Mouse (Mus musculus) forebrain, embryonic 15.5 days (tissue): ENCODE results near the gene Teddm1b. TPM values are rescaled to one million over a fixed set of nuclear protein-coding genes. Genes with fewer than 3 reads are reported as not detected.
A peak's percentile ranks its signal among the peaks of the same experiment; 100 is the strongest.

Experiments
- microRNA-seq: library from miRNA; unstranded; fragments of <30 nt; microRNA quantifications from one replicate; pipeline ENCODE4, GENCODE M21; 2016
- polyA plus RNA-seq: library from polyadenylated mRNA; unstranded; fragments of >200 nt; fragmentation: Nextera tagmentation; extraction: Ambion mirVana; gene quantifications from 2 replicates; pipeline ENCODE4 v1.2.1, GENCODE M21; 2015

Teddm1b gene
- polyA plus RNA-seq, 1 experiment from 2014 or later, result 1.7 TPM

Small RNAs within 50 kb of the gene (microRNA-seq; reads per million reads assigned to microRNA genes)
- gene Mir8114, result 20.9 reads per million, percentile 33 among the genes with 10 or more reads in this experiment

Other genes starting within 250 kb of the Teddm1b start
- 19.2 and 19.7 TPM in 2 replicates for gene Rgs8, start 221.3 kb upstream of the Teddm1b start, polyA plus RNA-seq
- gene Rgs16, start 134.0 kb upstream of the Teddm1b start, polyA plus RNA-seq, result 39.2 and 42.1 TPM in 2 replicates
- 42.5 and 44.4 TPM in 2 replicates for gene Rnasel, start 124.9 kb upstream of the Teddm1b start, polyA plus RNA-seq
- 0.18 and 0.36 TPM in 2 replicates for gene Rgsl1, start 30.2 kb upstream of the Teddm1b start, polyA plus RNA-seq
- gene Teddm1a, start 17.4 kb downstream of the Teddm1b start, polyA plus RNA-seq, result 0.15 TPM in 1 of 2 replicates, not detected in the other
- gene Glul, start 25.6 kb downstream of the Teddm1b start, polyA plus RNA-seq, result 121 and 133 TPM in 2 replicates
- 2.2 and 2.5 TPM in 2 replicates for gene Teddm2, start 25.9 kb downstream of the Teddm1b start, polyA plus RNA-seq